Mouse (Mus musculus): ENCODE measurements at regions not wholly inside any gene's neighbourhood (a gene's known extent, or its start where the extent isn't known, plus 50 kb on each side); places are given as distances from the start of the nearest gene placed in this dataset.

DNA sequence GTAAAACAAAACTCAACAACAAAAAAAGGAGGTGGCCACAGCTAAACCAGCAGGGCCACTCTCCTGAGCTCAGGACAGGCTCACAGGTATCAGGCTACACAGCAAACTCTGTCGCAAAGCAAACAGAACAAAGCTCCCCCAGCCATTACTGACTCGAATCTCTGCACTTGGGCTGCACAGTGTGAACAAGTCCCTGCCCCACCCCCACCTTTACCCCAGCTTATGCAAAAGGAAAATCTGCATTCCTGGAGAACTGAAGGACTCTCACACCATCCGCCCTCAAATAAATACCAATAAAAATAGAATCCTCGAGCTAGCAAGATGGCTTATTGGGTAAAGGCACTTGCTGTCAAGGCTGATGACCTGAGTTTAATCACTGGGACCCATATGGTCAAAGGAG lies 60.6 kb upstream of the Syt13 start:
- no peak for TF ChIP-seq ETS1 (IDR thresholded peaks at IDR 0.05; ENCODE audit: low read depth, low read length)
- TF ChIP-seq UBTF (IDR thresholded peaks at IDR 0.05; ENCODE audit: borderline replicate concordance, insufficient read depth, low read depth, low read length), result no peak
- TF ChIP-seq TAL1 (IDR thresholded peaks at IDR 0.05; ENCODE audit: low read length), result no peak
- TF ChIP-seq HCFC1 (IDR thresholded peaks at IDR 0.05; ENCODE audit: low read depth, low read length), result no peak
- no peak for TF ChIP-seq POLR2A (IDR thresholded peaks at IDR 0.05; ENCODE audit: control insufficient read depth in 1 of 2, insufficient read depth in 1 of 2, low read depth in 1 of 2, low read length in 2 of 2, poor library complexity in 1 of 2)
- no peak for TF ChIP-seq POLR2AphosphoS5 (IDR thresholded peaks at IDR 0.05; ENCODE audit: borderline replicate concordance, low read depth, low read length)
